Mouse (Mus musculus) midbrain, postnatal 0 days (tissue): ENCODE measurements around the gene Hdac1. TPM values are rescaled to one million over a fixed set of nuclear protein-coding genes. Genes with fewer than 3 reads are reported as not detected.

Experiments used
- ATAC-seq: fragments of 200-750 bp; cut with Nextera tagmentation; 2 replicates; pipeline ENCODE4 v1.8.0; 2017; ENCODE audit warnings: moderate number of reproducible peaks, mild to moderate bottlenecking, moderate TSS enrichment, moderate library complexity; ENCODE audit not compliant: low FRiP score
- DNase-seq: peaks from one replicate; pipeline ENCODE4 v3.0.0-alpha.2; 2015; ENCODE audit warnings: low spot score
- H3K27ac ChIP-seq: fragments of 300-500 bp; sonication (generic); 2 replicates; pipeline ENCODE4 v1.5.1; 2014; ENCODE audit warnings: low read depth, mild to moderate bottlenecking, low read length, mixed read lengths
- H3K27me3 ChIP-seq: fragments of 300-500 bp; sonication (generic); 2 replicates; pipeline ENCODE4 v1.6.1; 2014; ENCODE audit warnings: low read length, control low read depth, mixed read lengths; ENCODE audit not compliant: insufficient read depth
- H3K36me3 ChIP-seq: fragments of 300-500 bp; sonication (generic); 2 replicates; pipeline ENCODE4 v1.6.1; 2014; ENCODE audit warnings: low read length, control low read depth, mixed read lengths; ENCODE audit not compliant: insufficient read depth
- H3K4me1 ChIP-seq: fragments of 300-500 bp; sonication (generic); 2 replicates; pipeline ENCODE4 v1.6.1; 2014; ENCODE audit warnings: mild to moderate bottlenecking, control low read depth, antibody characterized with exemption, low read length, mixed read lengths; ENCODE audit not compliant: insufficient read depth
- H3K4me2 ChIP-seq: fragments of 300-500 bp; sonication (generic); 2 replicates; pipeline ENCODE4 v1.6.1; 2014; ENCODE audit warnings: low read depth, mild to moderate bottlenecking, low read length, mixed read lengths; ENCODE audit not compliant: poor library complexity, severe bottlenecking
- H3K4me3 ChIP-seq: fragments of 300-500 bp; sonication (generic); 2 replicates; pipeline ENCODE4 v1.5.1; 2014; ENCODE audit warnings: low read depth, mild to moderate bottlenecking, low read length, moderate library complexity
- H3K9ac ChIP-seq: fragments of 300-500 bp; sonication (generic); replicated peaks from 2 replicates; pipeline ENCODE4 v1.6.1; 2014; ENCODE audit warnings: mild to moderate bottlenecking, low read length, moderate library complexity, mixed read lengths; ENCODE audit not compliant: poor library complexity, severe bottlenecking
- H3K9me3 ChIP-seq: fragments of 300-500 bp; sonication (generic); 2 replicates; pipeline ENCODE4 v1.6.1; 2016; ENCODE audit warnings: low read length, control low read depth
- CTCF ChIP-seq: IDR thresholded peaks from 2 replicates; pipeline ENCODE4 v1.5.1; 2016; ENCODE audit warnings: antibody characterized with exemption, mild to moderate bottlenecking
- WGBS: fragments of 180-500 bp; shearing (Covaris S2); extraction: QIAGEN DNeasy Blood & Tissue Kit; methylation state at CpG from one replicate; pipeline ENCODE4 v1.1.7; 2014; 5-methylcytosine and 5-hydroxymethylcytosine counted together
- polyA plus RNA-seq: library from polyadenylated mRNA; unstranded; fragments of >200 nt; fragmentation: Nextera tagmentation; extraction: Ambion mirVana; gene quantifications from 2 replicates; pipeline ENCODE4 v1.2.1, GENCODE M21; 2015
- total RNA-seq: library from RNA; depleted of rRNA; stranded (reverse); fragments of >200 nt; gene quantifications from 2 replicates; pipeline ENCODE4 v1.2.3, GENCODE M21; 2014

Gene Hdac1
- total and polyA plus RNA-seq, 2 experiments from 2014 or later, result 28.3 to 48.4 TPM

DNA sequence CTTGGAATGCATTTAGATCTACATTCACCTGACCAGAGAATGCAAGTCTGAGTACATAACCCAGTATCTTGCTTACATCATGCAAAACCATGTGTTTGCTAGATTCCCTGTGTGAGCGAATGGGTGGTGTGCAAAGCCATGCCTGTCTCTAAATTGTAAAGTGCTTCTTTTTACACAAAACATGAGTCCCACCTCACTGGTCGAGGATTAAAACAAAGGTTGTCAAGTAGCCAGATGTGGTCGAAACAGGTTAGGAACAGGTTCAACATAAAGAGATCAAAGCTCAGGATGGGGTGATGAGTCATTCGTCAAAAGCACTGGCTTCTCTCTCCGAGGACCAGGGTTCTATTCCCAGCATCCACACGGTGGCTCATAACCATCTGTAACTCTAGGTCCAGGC is 22.6 kb upstream of the Hdac1 start:
- Histone ChIP-seq H3K27me3 (no peaks in the 10 kb centered on the region), H3K27ac (no peak overlapping the region), H3K4me2 (no peak overlapping the region), H3K9ac (no peak overlapping the region), H3K9me3 (no peaks in the 10 kb centered on the region), H3K4me3 (no peak overlapping the region), H3K36me3 (no peaks in the 10 kb centered on the region), H3K4me1 (no peaks in the 10 kb centered on the region)
- 85% methylated on average over 6 of the region's 6 CpGs for WGBS
- no peak for DNase-seq
- ATAC-seq, result no peak
- no peak for TF ChIP-seq CTCF

DNA sequence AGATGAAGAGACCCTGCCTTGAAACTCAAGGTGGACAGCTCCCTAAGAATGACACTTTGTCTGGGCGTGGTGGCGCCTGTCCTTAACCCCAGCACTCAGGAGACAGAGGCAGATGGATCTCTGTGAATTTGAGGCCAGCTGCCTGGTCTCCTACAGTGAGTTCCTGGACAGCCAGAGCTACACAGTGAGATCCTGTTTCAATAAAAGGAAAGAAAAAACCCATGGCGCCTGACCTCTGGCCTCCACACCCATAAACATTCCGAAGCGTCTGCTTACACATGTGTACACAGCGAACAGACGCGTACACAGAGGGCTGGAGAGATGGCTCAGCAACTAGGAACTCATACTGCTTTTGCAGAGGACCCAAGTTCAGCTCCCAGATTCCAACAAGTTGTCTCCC is 21.2 kb upstream of the Hdac1 start:
- no peaks in the 10 kb centered on the region for H3K4me1 ChIP-seq
- no peak for ATAC-seq
- H3K4me2 ChIP-seq, result no peak overlapping the region
- no peak for DNase-seq
- no peak for TF ChIP-seq CTCF
- H3K36me3 ChIP-seq, result no peaks in the 10 kb centered on the region
- no peak overlapping the region for H3K4me3 ChIP-seq
- no peaks in the 10 kb centered on the region for H3K9me3 ChIP-seq
- H3K27me3 ChIP-seq, result no peaks in the 10 kb centered on the region
- no peak overlapping the region for H3K9ac ChIP-seq
- WGBS, result 80% methylated on average over 8 of the region's 8 CpGs
- no peak overlapping the region for H3K27ac ChIP-seq

DNA sequence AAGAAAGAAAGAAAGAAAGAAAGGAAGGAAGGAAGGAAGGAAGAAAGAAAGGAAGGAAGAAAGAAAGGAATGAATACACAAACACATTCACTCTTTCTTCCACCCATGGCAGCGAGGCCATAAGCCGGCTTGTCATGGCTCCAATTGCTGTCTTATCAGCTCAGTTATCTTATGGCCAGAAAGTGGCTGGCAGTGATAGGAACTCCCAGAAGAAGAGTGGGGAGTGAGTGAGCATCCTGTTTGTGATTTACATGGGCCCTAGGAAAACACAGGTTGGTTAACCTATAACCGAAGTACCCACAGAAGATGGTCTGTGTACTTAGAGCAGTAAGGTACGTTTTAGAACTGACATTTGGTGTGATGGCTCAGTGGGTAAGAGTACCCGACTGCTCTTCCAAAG is 18.7 kb upstream of the Hdac1 start:
- TF ChIP-seq CTCF, result no peak
- Histone ChIP-seq H3K4me1 (no peaks in the 10 kb centered on the region; the same call in 1 of the 2 replicates), H3K4me2 (no peak overlapping the region), H3K27ac (no peak overlapping the region), H3K9ac (no peak overlapping the region), H3K36me3 (no peaks in the 10 kb centered on the region), H3K27me3 (no peaks in the 10 kb centered on the region), H3K4me3 (no peak overlapping the region), H3K9me3 (no peaks in the 10 kb centered on the region)
- WGBS, result 90% methylated on average over 5 of the region's 5 CpGs
- no peak for DNase-seq
- ATAC-seq, result no peak

DNA sequence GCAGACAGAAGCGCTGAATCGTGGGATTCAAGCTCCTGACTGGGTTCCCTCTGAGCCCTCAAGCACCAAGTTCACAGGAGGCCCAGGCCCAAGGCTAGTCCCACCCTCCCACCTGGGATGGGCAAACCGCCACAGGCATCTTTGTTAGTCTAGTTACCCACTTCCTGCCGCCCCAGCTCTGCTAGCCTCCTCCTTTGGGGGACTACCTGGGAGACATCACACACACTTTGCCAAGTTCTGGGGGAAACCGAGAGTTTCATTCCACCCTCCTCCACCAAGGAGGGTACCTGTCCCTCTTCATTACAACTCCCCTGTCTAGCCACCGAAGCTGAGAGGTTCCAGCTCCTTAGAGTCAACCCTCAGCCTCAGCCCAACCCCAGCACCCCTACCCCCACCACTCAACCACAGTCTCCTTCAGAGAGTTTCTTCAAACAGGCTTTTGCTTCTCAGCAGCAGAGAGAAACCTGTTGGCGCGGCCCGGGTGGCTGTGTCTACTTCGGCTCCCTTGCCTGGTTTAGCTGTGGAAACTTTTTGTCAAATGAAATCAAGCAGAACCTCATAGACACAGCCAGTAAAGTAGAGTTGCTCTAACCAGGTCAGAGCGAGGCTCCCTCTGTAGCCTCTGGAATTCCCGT is 15.9 kb upstream of the Hdac1 start:
- 91% methylated on average over 12 of the region's 12 CpGs for WGBS
- DNase-seq (no peak), ATAC-seq (no peak)
- H3K36me3 ChIP-seq, result no peaks in the 10 kb centered on the region
- H3K4me2 ChIP-seq, result no peak overlapping the region
- no peak for TF ChIP-seq CTCF
- H3K4me1 ChIP-seq, result peaks cover 5% of the 10 kb centered on the region; the same call in 1 of the 2 replicates
- H3K27ac ChIP-seq, result no peak overlapping the region
- H3K9me3 ChIP-seq, result no peaks in the 10 kb centered on the region
- H3K9ac ChIP-seq, result no peak overlapping the region
- H3K27me3 ChIP-seq, result no peaks in the 10 kb centered on the region
- H3K4me3 ChIP-seq, result no peak overlapping the region

DNA sequence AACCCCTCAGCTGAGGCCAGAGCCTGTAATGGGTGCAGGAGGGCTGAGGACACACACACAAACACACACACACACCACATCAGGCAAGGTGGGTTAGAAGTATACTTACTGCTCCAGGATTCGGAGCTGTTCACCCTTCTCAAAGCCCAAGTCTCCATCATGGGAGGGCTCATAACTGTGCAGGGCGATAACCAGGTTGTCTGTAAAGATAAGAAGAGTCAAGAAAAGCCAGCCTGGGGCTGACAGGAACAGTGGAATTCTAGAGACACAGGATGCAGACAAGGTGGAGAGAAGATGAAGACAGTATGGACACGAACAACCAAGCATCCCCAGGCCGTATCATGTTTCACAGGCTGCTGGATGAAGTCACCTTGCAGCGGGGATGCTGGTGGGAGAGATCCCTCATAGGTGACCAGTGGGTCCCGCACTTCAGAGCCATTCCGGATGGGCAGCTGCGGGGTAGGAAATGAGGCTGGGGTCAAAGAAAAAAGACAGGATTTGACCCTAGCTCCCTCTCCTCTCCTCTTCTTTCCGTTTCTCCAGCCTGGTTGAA is 14.8 kb upstream of the Hdac1 start:
- ATAC-seq (no peak), DNase-seq (no peak)
- Histone ChIP-seq H3K4me3 (no peak overlapping the region), H3K4me2 (no peak overlapping the region), H3K4me1 (peaks cover 5% of the 10 kb centered on the region; the same call in 1 of the 2 replicates), H3K9ac (peak overlapping the region; percentile 61; the same call in 1 of the 2 replicates), H3K9me3 (no peaks in the 10 kb centered on the region), H3K27ac (0 out of 2 replicates have a peak overlapping the region, but pooled peaks have one; percentile 82), H3K27me3 (no peaks in the 10 kb centered on the region), H3K36me3 (no peaks in the 10 kb centered on the region)
- no peak for TF ChIP-seq CTCF
- WGBS, result 83% methylated on average over 9 of the region's 9 CpGs

DNA sequence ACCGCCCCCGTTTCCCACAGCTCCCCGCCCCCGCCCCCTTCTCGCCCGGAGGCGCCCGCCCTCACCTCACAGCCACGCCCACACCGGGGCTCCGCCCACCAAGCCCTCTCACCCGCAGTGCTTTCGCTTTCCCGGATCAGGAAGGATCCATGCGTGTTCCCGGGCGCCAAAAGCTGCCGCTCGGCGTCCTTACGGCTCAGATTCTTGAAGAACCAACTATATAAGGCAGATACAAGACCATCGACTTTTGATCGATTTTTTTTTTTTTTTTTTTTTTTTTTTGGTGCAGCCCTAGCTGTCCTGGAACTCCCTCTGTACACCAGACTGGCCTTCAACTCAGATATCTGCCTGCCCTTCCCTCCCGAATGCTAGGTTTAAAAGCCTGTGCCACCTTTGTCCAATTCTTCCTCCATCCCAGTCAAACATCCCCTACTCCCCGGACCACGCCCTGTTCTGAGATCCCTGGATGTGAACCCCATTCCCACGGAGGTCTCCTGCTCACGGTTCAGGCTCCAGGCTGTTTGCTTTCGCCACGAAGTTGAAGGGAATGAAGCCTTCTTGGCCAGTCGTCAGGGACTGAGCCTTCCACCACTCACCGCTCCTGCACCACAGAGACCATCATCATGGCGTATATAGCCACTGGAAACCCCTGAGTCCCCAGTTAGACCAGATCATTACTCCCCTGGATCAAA is 14.2 kb upstream of the Hdac1 start:
- Histone ChIP-seq H3K9ac (peak overlapping the region; percentile 61), H3K36me3 (no peaks in the 10 kb centered on the region), H3K4me2 (peak overlapping the region; percentile 88), H3K4me1 (peaks cover 5% of the 10 kb centered on the region; the same call in 1 of the 2 replicates), H3K9me3 (no peaks in the 10 kb centered on the region), H3K27me3 (no peaks in the 10 kb centered on the region), H3K27ac (peak overlapping the region; percentile 82), H3K4me3 (peak overlapping the region; percentile 45)
- ATAC-seq (peak; percentile 82), DNase-seq (peak; percentile 92)
- TF ChIP-seq CTCF, result no peak
- 6% methylated on average over 32 of the region's 33 CpGs for WGBS
